Mouse (Mus musculus) myocyte (in vitro differentiated cells): ENCODE results near the gene Dnttip2. TPM values are rescaled to one million over a fixed set of nuclear protein-coding genes. Genes with fewer than 3 reads are reported as not detected.

ENCODE experiments used
- H3K27me3 ChIP-seq: one replicate; pipeline ENCODE4 v1.6.1; 2011; ENCODE audit not compliant: control insufficient read depth, insufficient read depth, insufficient read length
- H3K36me3 ChIP-seq: one replicate; pipeline ENCODE4 v1.6.1; 2011; ENCODE audit not compliant: control insufficient read depth, insufficient read depth
- H3K4me2 ChIP-seq: one replicate; pipeline ENCODE4 v1.6.1; 2011; ENCODE audit warnings: low read depth, control low read depth
- H3K4me3 ChIP-seq: one replicate; pipeline ENCODE4 v1.5.1; 2011; ENCODE audit warnings: mild to moderate bottlenecking, control low read depth, moderate library complexity
- H3K79me2 ChIP-seq: one replicate; pipeline ENCODE4 v1.6.1; 2011; ENCODE audit not compliant: control insufficient read depth, insufficient read depth
- H3ac ChIP-seq: one replicate; pipeline ENCODE4 v1.6.1; 2011; ENCODE audit not compliant: control insufficient read depth, insufficient read length
- CEBPB ChIP-seq: IDR thresholded peaks from 2 replicates; pipeline ENCODE4 v1.6.1; 2011; ENCODE audit warnings: mild to moderate bottlenecking, moderate library complexity; ENCODE audit not compliant: poor library complexity, insufficient read depth, severe bottlenecking
- E2F4 ChIP-seq: IDR thresholded peaks from one replicate; pipeline ENCODE4 v1.6.1; 2011; ENCODE audit warnings: mild to moderate bottlenecking, control low read depth, moderate library complexity; ENCODE audit not compliant: insufficient read depth
- MAX ChIP-seq: IDR thresholded peaks from one replicate; pipeline ENCODE4 v1.6.1; 2011; ENCODE audit warnings: low read depth, mild to moderate bottlenecking, control low read depth
- MYOD1 ChIP-seq, 3 experiments: IDR thresholded peaks; one replicate each; pipeline ENCODE4 v1.6.1; 2011; ENCODE audit warnings: control low read depth in 2 of 3, low read depth in 2 of 3, mild to moderate bottlenecking in 2 of 3, moderate library complexity in 1 of 3; ENCODE audit not compliant: insufficient read length in 2 of 3, control insufficient read depth in 1 of 3
- MYOG ChIP-seq, 3 experiments: IDR thresholded peaks; one replicate each; pipeline ENCODE4 v1.6.1; 2011; ENCODE audit warnings: control low read depth in 2 of 3, low read depth in 2 of 3, mild to moderate bottlenecking in 2 of 3; ENCODE audit not compliant: insufficient read length in 2 of 3, control insufficient read depth in 1 of 3, insufficient read depth in 1 of 3
- POLR2A ChIP-seq: IDR thresholded peaks from one replicate; pipeline ENCODE4 v1.6.1; 2011; ENCODE audit warnings: low read depth, mild to moderate bottlenecking, control low read depth, moderate library complexity; ENCODE audit not compliant: insufficient read length
- POLR2AphosphoS2 ChIP-seq: IDR thresholded peaks from one replicate; pipeline ENCODE4 v1.6.1; 2011; ENCODE audit warnings: low read depth, control low read depth; ENCODE audit not compliant: insufficient read length
- REST ChIP-seq: IDR thresholded peaks from one replicate; pipeline ENCODE4 v1.6.1; 2011; ENCODE audit warnings: mild to moderate bottlenecking, control low read depth, moderate library complexity; ENCODE audit not compliant: insufficient read depth, insufficient read length
- SRF ChIP-seq: IDR thresholded peaks from one replicate; pipeline ENCODE4 v1.6.1; 2011; ENCODE audit warnings: low read depth; ENCODE audit not compliant: control insufficient read depth, insufficient read length
- TCF12 ChIP-seq: IDR thresholded peaks from one replicate; pipeline ENCODE4 v1.6.1; 2011; ENCODE audit warnings: mild to moderate bottlenecking, control low read depth; ENCODE audit not compliant: poor library complexity, insufficient read depth, severe bottlenecking
- TCF3 ChIP-seq: IDR thresholded peaks from one replicate; pipeline ENCODE4 v1.6.1; 2011; ENCODE audit warnings: low read depth, control low read depth; ENCODE audit not compliant: insufficient read length
- USF1 ChIP-seq: IDR thresholded peaks from one replicate; pipeline ENCODE4 v1.6.1; 2011; ENCODE audit warnings: low read depth, mild to moderate bottlenecking, control low read depth, moderate library complexity
- polyA plus RNA-seq: library from polyadenylated mRNA; unstranded; fragments of >200 nt; fragmentation: generic; extraction: Trizol; gene quantifications from one replicate; pipeline ENCODE4 v1.2.1, GENCODE M21; 2012; ENCODE audit warnings: missing spikeins

Dnttip2 gene
- polyA plus RNA-seq, 1 experiment, result 18.5 TPM

DNA sequence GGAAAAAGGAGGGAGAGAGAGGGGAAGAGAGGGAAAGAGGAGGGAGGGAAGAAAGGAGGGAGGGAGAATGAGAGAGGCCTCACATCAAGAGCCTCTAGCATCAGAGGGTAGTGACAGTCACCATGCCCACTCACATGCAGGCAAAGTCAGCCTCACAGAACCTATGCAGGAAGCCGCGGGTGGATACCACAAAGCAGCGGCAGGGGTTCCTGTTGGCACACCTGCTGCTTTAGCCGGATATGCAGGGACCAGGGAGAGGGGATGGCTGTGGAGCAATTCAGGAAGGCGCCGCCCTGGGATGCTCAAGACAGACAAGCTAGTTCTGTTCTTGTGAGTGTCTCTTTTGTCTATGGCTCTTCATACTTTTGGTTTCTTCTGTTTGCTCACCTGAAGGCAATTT is 34.8 kb downstream of the Dnttip2 start:
- no peak overlapping the region for H3K4me3 ChIP-seq
- H3K79me2 ChIP-seq, result no peaks in the 10 kb centered on the region
- H3ac ChIP-seq, result no peak overlapping the region
- H3K27me3 ChIP-seq, result no peaks in the 10 kb centered on the region
- no peak overlapping the region for H3K4me2 ChIP-seq
- no peaks in the 10 kb centered on the region for H3K36me3 ChIP-seq
- no peak for TF ChIP-seq E2F4

DNA sequence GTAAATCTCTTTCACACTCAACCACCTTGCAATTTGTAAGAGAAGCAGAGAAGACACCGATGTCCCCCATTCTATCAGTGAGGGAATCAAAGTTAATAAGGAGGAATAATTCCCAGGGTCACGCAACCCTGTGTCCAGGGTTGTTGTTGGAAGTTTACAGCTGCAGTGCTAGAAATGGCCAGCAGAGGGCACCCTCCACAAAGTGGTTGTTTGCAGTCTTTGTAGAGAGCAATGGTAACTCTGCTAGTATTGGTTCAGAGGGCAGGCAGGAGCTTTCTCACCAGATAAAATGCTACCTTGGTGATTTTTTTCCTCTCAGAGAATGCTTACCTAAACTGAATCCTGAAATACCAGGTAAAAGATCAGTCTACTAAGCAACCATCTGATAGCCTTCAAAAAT is 37.9 kb downstream of the Dnttip2 start:
- no peak overlapping the region for H3K4me3 ChIP-seq
- TF ChIP-seq E2F4 (no peak), POLR2AphosphoS2 (no peak), REST (no peak)
- H3K36me3 ChIP-seq, result no peaks in the 10 kb centered on the region
- H3K27me3 ChIP-seq, result no peaks in the 10 kb centered on the region
- H3ac ChIP-seq, result no peak overlapping the region
- no peaks in the 10 kb centered on the region for H3K79me2 ChIP-seq
- H3K4me2 ChIP-seq, result no peak overlapping the region

DNA sequence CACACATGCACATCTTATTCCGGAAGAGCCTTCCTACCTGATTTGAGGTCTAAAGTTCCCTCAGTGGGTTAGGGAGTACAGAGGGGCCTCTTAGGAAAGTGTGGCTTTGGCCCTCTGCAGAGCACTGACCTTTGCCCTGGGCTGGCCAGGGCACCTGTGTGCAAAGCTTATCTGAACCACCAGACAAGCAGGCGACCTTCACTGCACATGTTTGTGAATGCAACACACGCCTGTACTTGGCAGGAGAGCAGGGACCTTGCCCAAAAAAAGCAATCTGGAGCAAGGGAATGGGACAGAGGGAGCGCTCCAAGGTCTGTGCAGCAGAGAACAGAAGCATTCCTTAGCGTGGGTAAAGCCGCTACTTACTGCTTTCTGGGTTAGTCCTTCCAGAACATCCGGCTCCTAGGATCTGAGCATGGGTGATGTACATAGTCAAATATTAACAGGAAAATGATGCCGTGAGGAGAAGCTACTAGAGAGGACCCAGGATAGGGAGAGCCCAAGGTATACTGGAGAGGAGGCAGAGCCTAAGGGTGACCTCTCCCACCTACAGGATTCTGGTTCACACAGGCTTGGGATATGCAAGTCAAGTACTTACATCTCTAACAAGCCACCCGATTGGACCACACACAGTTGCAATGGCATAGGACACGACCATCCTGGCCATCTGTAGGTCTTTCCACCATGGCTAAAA is 38.9 kb downstream of the Dnttip2 start:
- Histone ChIP-seq H3K36me3 (no peaks in the 10 kb centered on the region), H3ac (no peak overlapping the region), H3K4me3 (no peak overlapping the region), H3K4me2 (no peak overlapping the region), H3K79me2 (no peaks in the 10 kb centered on the region), H3K27me3 (no peaks in the 10 kb centered on the region)
- TF ChIP-seq MYOD1 (IDR thresholded peaks at IDR 0.05; ENCODE audit: control insufficient read depth in 1 of 3, insufficient read length in 2 of 3, low read depth in 2 of 3) (no peak), MAX (no peak)

DNA sequence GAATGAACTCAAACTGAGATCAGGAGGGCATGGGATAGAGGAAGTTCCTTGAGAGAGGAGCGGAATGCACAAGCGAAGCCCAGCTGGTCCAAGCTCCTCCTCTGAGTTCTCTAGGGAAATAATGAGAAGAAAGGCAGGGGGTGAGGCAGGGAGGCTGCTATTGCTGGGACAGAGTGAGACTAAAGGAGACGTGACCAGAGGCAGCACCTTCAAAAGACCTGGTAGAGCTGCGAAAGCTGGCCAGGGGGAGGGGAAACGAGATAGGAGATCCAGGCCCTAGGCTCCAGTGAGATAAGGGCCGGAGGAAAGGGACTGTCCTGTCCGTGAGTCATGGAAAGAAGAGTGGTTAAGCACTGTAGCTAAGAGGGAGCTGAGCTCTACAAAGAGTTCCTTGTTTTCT is 39.7 kb downstream of the Dnttip2 start:
- Histone ChIP-seq H3ac (no peak overlapping the region), H3K4me2 (no peak overlapping the region), H3K36me3 (no peaks in the 10 kb centered on the region), H3K27me3 (no peaks in the 10 kb centered on the region), H3K79me2 (no peaks in the 10 kb centered on the region), H3K4me3 (no peak overlapping the region)
- no peak for TF ChIP-seq TCF3
- TF ChIP-seq MYOG (IDR thresholded peaks at IDR 0.05; ENCODE audit: control insufficient read depth in 1 of 3, insufficient read depth in 1 of 3, insufficient read length in 2 of 3, low read depth in 2 of 3), result no peak
- no peak for TF ChIP-seq MAX
- no peak for TF ChIP-seq USF1
- TF ChIP-seq CEBPB, result no peak
- no peak for TF ChIP-seq E2F4

DNA sequence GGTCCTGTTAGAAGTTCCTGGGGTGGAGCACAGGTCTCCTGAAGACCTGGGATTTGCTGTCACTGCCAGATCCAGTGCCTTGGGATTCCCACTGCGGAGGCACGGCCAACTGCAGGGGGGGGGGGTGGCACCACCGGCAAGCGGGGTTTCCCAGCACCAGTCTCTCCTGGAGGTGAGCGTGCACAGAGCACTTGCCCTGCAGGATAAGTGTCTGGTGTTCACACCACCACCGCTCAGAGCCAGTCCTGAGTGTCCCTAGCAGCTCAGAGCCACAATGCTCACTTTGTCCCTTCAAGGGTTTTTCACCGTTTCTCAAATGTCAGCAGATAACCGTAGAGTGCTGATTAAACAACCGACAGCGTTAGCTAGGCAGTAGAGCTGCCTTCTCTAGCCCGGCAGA is 42.4 kb downstream of the Dnttip2 start:
- Histone ChIP-seq H3K36me3 (no peaks in the 10 kb centered on the region), H3K79me2 (no peaks in the 10 kb centered on the region), H3K4me2 (peak overlapping the region; percentile 74), H3K4me3 (peak overlapping the region; percentile 5), H3ac (no peak overlapping the region), H3K27me3 (no peaks in the 10 kb centered on the region)
- TF ChIP-seq TCF3 (no peak), MYOD1 (IDR thresholded peaks at IDR 0.05; ENCODE audit: control insufficient read depth in 1 of 3, insufficient read length in 2 of 3, low read depth in 2 of 3) (no peak), MYOG (IDR thresholded peaks at IDR 0.05; ENCODE audit: control insufficient read depth in 1 of 3, insufficient read depth in 1 of 3, insufficient read length in 2 of 3, low read depth in 2 of 3) (no peak), REST (no peak), SRF (no peak), MAX (no peak), CEBPB (no peak), TCF12 (no peak), USF1 (no peak), POLR2A (no peak), E2F4 (no peak), POLR2AphosphoS2 (no peak)

DNA sequence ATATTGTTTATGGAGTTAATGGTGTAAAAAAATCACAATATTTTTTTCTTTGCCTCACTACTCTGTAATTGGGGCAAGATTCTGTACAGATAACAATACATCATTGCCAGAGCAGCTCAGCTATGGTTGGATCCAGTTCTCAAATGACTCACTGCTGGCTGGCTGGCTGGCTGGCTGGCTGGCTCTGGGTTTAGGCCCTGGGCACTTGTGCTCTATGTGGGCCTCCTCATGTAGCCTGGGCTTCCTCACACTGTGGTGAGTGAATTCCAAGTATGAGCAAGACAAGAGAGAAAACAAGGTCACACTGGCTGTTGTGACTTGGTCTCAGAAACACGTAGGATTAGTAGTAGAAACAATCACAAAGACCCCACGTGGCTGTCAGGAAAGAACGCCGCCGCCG is 43.2 kb downstream of the Dnttip2 start:
- H3K4me3 ChIP-seq, result peak overlapping the region; percentile 5
- H3ac ChIP-seq, result no peak overlapping the region
- H3K79me2 ChIP-seq, result no peaks in the 10 kb centered on the region
- H3K4me2 ChIP-seq, result peak overlapping the region; percentile 74
- no peak for TF ChIP-seq TCF12
- no peak for TF ChIP-seq MYOD1 (IDR thresholded peaks at IDR 0.05; ENCODE audit: control insufficient read depth in 1 of 3, insufficient read length in 2 of 3, low read depth in 2 of 3)
- TF ChIP-seq TCF3, result no peak
- no peak for TF ChIP-seq E2F4
- no peak for TF ChIP-seq POLR2AphosphoS2
- no peak for TF ChIP-seq MAX
- no peak for TF ChIP-seq POLR2A
- no peak for TF ChIP-seq REST
- TF ChIP-seq USF1, result no peak
- no peak for TF ChIP-seq MYOG (IDR thresholded peaks at IDR 0.05; ENCODE audit: control insufficient read depth in 1 of 3, insufficient read depth in 1 of 3, insufficient read length in 2 of 3, low read depth in 2 of 3)
- TF ChIP-seq SRF, result no peak
- TF ChIP-seq CEBPB, result no peak
- H3K27me3 ChIP-seq, result no peaks in the 10 kb centered on the region
- no peaks in the 10 kb centered on the region for H3K36me3 ChIP-seq
